Mouse (Mus musculus): ENCODE measurements around the gene Pip4k2a.
"Not testable (repeated sequence)": the region's sequence is repeated elsewhere in the genome, so short reads cannot be mapped to it uniquely, and the experiment has no call there.

Pip4k2a gene

GRCm38 (mm10) chr2:18998054-18998478, at the start of gene Pip4k2a, which contains the start of gene 4930426L09Rik:
Gene Pip4k2a (minus strand): TSS chr2:18998126.
Gene 4930426L09Rik (plus strand): TSS chr2:18998343.
- DNase-seq = peak; percentile 88

- DNase-seq = no peak
These were observed 40.1 kb upstream of the Pip4k2a start for GRCm38 (mm10) chr2:19037907-19038570.

GRCm38 (mm10) chr2:19037430-19037829, 39.5 kb upstream of the Pip4k2a start:
- DNase-seq = no peak

- no peak for DNase-seq
These were observed 26.9 kb upstream of the Pip4k2a start for GRCm38 (mm10) chr2:19024807-19025206.

- no peak for DNase-seq
These were observed 20.1 kb upstream of the Pip4k2a start for GRCm38 (mm10) chr2:19018034-19018433.

- DNase-seq = no peak
These were observed 18.9 kb upstream of the Pip4k2a start for GRCm38 (mm10) chr2:19016839-19017238.

GRCm38 (mm10) chr2:19016348-19016747, 18.4 kb upstream of the Pip4k2a start:
- no peak for DNase-seq

- DNase-seq = no peak
These were observed 13.5 kb upstream of the Pip4k2a start for GRCm38 (mm10) chr2:19011443-19011842.

GRCm38 (mm10) chr2:19010541-19010940, 12.6 kb upstream of the Pip4k2a start:
- DNase-seq = not testable (repeated sequence)

GRCm38 (mm10) chr2:19007580-19007979, 9.7 kb upstream of the Pip4k2a start:
- no peak for DNase-seq

- DNase-seq = no peak
These were observed 8.2 kb upstream of the Pip4k2a start for GRCm38 (mm10) chr2:19006124-19006523.

GRCm38 (mm10) chr2:19004801-19005200, 6.9 kb upstream of the Pip4k2a start:
- DNase-seq = no peak

- no peak for DNase-seq
These were observed 1.5 kb upstream of the Pip4k2a start for GRCm38 (mm10) chr2:18999395-18999794.

- DNase-seq = peak; percentile 57
These were observed 447 bp downstream of the Pip4k2a start for GRCm38 (mm10) chr2:18997387-18997971.

GRCm38 (mm10) chr2:18996451-18997211, 1.3 kb downstream of the Pip4k2a start:
- DNase-seq = peak; percentile 37

- no peak for DNase-seq
These were observed 5.1 kb downstream of the Pip4k2a start for GRCm38 (mm10) chr2:18992512-18993510.

GRCm38 (mm10) chr2:18988885-18989284, 9.0 kb downstream of the Pip4k2a start:
- no peak for DNase-seq

GRCm38 (mm10) chr2:18985506-18985905, 12.4 kb downstream of the Pip4k2a start:
- no peak for DNase-seq

- DNase-seq = no peak
These were observed 13.7 kb downstream of the Pip4k2a start for GRCm38 (mm10) chr2:18984095-18984847.

GRCm38 (mm10) chr2:18983546-18983945, 14.4 kb downstream of the Pip4k2a start:
- DNase-seq = no peak

GRCm38 (mm10) chr2:18982581-18982980, 15.3 kb downstream of the Pip4k2a start:
- no peak for DNase-seq

- no peak for DNase-seq
These were observed 18.3 kb downstream of the Pip4k2a start for GRCm38 (mm10) chr2:18979675-18980074.

Data from cerebellum, adult 9-10 months (tissue).